Mouse (Mus musculus) G1E (cell line): Measurements from ENCODE around the gene Mctp1.

Experiments
- CTCF ChIP-seq: IDR thresholded peaks from 2 replicates; pipeline ENCODE4 v1.5.1; 2012; ENCODE audit warnings: low read depth, low read length, inconsistent platforms, mixed read lengths
- GATA2 ChIP-seq: IDR thresholded peaks from 2 replicates; pipeline ENCODE4 v1.6.1; 2012; ENCODE audit warnings: low read depth, low read length, inconsistent platforms, borderline replicate concordance
- POLR2AphosphoS5 ChIP-seq: IDR thresholded peaks from 2 replicates; pipeline ENCODE4 v1.6.1; 2012; ENCODE audit warnings: low read depth, low read length, inconsistent platforms; ENCODE audit not compliant: insufficient replicate concordance

DNA sequence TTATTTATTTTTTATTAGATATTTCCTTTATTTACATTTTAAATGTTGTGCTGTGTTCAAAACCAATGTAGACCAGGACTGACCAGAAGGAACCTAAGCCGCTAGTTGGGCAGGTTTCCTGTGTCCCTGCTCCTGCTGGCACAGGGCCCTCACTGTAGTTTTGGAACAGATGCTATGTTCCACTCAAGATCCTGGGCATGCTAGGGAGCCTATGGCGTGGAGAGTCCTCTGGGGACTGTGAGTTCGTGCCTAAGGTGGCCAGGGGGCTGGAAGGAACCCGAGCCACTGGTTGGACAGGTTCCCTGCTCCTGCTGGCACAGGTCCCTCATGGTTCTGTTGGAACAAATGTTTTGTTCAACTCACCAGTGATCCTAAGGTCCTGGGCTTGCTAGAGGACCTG, 35.8 kb downstream of the Mctp1 start:
- no peak for TF ChIP-seq CTCF
- TF ChIP-seq POLR2AphosphoS5 = no peak
- no peak for TF ChIP-seq GATA2
